Mouse (Mus musculus) mouse embryonic stem cell (cell line): ENCODE data around the gene Tmem37.

ENCODE experiments used
- in situ Hi-C, 2 experiments: fragments of 300-500 bp; cut with MboI; formaldehyde crosslinking; loops; 1 replicate in 1 of 2; 3 replicates in 1 of 2; pipeline ENCODE4 v1.14.3; 2019 to 2020; ENCODE audit warnings: low sequenced_read_pairs in 2 of 2, low pct_unique_long_range_greater_than_20kb in 1 of 2, mixed read lengths in 1 of 2; ENCODE audit not compliant: unreplicated experiment in 1 of 2

Tmem37 gene

DNA sequence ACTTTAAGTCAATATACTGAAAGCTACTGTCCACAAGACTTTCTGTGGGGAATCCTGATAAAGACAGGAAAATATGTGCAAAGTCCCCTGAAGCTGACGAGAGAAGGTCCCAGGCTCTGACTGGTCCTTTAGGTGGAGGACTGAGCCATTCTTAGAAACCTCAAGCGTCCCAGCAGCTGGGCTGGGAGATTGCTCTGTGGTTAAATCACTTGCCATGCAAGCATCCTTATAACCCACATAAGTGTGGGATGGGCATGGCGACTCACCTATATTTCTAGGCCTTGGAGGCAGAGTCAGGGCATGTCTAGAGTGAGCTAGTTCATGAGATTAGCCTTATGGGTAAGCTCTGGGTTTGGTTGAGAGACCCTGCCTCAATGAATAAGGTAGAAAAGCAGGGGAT, 7.2 kb downstream of the Tmem37 start:
- in situ Hi-C loops = no loop called here

DNA sequence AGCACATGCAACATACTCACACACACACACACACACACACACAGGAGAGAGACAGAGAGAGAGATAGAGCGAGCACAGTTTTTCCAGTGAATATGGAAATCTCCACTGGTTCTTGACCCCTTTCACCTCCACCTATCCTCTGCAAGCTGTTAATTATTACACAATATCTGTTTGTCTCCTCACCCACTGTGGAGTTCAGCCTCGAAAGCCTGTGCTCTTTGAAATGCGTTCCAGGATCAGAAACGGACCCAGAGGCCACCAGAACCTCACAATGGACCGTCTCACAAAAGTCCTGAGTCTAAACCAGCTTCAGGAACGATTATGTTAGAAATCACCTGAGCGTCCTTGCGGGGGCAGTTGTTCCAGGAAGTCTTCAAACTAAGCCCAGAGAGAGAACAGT, 7.7 kb downstream of the Tmem37 start:
- in situ Hi-C loops = no loop called here

DNA sequence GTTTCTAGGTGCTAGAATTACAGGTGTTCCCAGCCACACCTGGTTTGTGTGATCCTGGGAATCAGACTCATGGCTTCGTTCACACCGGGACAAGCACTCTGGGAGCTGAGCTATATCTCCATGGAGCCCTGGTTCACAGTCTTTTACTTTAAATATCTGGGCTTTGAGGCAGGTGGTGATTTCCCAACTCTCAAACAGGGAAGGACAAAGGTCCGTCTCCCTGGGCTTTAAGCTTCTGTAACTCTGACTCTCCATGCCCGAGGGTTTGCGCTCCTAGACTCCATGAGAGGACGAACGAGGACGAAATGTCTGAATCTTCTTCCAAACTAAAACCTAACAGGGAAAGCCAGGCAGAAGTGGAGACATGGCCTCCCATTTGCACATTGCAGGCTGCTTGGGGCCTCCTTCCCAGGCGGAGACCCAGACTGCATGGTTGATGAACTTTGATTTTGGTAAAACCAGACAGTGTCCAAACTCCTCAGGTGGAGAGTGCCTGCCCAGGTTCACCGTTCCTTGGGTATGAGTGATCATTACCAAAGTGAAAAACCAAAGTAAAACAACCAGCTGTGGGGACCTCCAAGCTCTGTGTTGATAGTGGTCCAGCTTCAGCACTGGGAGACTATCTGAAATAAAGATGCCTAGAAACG, 9.7 kb downstream of the Tmem37 start:
- in situ Hi-C loops = no loop called here

DNA sequence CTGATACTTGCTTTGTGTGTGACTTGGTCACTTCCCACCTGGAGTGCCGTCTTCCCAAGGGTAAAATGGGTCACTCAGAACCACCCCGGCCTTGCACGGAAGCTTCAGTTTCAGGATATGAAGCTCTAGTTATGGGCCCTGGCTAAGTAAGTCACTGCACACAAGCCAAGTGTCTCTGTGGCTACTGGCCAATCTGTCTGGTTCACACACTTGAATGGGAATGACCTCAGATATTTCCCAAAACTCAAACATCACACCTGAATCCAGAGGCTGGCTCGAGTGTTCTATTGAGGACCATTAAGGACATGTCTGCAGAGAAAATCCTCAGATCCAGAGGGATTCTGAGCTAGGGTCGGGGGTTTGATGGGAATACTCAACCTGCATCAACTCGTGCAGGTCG, 11.6 kb downstream of the Tmem37 start:
- in situ Hi-C loops = no loop called here

DNA sequence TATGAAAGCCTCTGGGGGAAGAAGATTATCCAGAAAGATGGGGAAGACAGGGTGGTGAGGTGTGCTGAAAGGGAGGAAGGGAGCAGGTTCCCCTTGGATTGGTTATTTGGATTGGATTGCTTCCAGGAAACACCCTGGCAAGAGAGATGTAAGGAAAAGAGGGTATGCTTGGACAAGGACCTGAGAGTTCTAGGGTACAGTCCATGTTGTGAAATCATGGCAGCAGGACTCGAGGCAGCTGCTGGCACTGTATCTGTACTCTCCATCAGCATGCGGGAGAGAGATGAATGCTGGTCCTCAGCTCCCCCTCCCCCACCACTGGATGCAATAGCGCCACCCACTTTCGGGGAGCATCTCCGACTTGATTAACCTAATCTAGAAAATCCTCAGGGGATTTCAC, 13.2 kb downstream of the Tmem37 start:
- in situ Hi-C loops = no loop called here

DNA sequence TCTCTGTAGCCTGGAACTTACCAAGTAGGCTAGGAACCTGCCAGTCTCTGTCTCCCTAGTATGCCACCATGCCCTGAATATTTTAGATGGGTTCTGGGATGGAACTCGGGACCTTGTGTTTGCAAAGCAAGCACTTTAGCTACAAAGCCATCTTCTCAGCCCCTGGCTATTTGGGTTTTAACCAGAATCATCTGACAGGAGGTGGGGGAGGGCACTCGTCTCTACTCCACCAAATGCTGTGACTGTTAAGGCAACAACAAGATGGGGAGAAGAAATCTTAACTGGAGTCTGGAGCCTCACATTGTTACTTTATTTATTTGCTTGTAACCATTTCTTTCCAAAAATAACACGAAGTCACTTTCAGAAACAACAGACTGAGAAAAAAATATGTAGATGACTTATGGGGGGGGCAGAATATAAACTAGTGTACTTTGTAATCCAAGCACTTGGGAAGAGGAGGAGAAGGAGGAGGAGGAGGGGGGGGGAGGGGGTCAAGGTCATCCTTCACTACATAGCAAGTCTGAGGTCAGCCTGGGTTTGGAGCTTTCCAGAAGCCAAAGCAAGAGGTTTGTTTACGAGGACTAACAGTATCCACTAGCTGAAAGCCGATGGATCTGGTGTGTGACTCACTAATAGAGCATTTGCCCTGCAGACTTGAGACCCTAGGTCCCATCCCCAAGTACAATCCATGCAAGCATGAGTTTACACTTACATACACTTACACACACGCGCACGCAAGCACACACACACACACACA, 16.0 kb downstream of the Tmem37 start:
- in situ Hi-C loops = no loop called here

DNA sequence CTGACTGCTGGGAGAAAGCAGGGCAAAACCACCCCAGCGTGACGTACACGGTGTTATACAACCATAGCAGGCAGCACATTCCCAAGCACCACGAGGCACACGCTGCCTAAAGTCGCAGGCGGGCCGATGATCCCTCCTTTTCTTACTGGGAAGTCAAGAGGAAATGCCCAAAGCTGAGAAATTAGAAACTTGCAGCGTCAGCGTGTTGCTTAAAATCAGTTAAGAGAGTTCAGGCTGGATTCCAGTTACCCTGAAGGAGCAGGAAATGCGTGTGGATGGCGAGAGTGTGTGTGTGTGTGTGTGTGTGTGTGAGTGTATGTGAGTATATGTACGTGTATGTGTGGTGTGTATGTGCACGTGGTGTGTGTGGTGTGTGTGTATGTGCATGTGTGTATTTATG, 16.8 kb downstream of the Tmem37 start:
- in situ Hi-C loops = no loop called here

DNA sequence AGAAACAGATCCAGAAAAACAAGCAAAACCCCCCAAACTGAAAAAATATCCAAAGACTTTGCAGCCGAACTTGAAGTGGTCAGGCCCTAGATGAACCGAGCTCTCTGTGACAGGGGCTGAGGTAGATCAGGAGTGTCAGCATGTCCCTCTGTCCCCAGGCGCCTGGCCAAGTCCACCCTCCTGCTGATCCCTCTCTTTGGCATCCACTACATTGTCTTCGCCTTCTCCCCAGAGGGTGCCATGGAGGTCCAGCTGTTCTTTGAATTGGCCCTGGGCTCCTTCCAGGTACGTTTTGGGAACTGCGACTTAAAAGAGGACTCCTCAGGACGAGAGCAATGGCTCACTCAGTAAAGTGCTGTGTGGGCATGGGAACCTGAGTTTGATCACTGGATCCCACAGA, 17.6 kb downstream of the Tmem37 start:
- in situ Hi-C loops = no loop called here

DNA sequence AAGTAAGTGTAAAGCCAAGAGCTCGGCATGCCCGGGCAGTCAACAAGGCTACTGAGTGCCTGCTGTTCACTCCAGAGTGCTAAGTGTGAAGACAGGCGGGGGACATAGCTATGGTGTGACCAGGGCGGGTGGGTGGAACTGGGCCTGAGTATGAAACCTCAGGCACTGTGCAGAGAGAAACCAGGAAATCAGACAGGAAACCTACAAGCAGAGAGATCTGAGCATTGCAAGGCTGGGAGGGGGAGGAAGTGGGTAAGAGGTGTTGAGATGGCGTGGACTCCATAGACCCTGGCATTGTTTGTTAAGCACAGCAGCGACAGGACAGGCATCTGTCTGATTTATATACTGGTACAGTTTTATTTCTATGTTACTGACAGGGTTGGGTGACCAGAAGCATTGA, 18.4 kb downstream of the Tmem37 start:
- in situ Hi-C loops = no loop called here

DNA sequence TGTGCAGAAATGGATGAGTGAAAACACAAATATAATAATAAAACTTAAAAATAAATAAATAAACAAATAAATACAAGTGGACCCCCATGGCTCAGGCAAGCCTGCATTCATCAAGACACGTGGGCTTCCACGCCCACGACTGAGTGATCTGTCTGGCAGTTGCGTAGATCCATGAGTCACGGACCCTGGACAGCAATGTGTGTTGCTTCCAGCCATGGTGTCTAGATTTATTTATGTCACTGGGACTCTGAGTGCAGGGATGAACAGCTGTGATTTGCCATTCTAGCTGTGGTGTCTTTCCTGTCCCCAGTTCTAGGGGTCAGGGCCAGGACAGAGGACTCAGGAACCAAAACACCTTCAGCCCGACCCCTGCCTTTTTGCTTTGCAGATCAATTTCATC, 18.9 kb downstream of the Tmem37 start:
- in situ Hi-C loops = no loop called here

DNA sequence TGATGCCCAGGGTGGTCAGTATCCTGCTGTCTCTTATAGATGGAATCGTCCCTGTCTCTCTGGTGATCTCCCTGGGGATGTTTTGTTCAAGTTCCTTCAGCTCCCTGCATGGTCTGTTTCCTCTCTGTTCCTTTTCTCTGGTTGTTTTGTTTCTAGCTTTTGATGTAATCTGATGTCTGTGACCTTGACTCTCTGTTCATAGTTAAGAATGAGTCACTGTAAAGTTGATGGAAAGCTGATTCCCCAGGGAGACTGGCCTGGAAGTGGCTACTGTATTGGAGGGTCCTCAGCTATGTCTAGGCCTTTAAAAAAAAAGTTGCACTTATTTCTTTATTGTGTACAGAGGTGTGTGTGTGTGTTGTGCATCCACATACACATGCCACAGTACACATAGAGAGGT, 22.8 kb downstream of the Tmem37 start:
- in situ Hi-C loops = no loop called here

DNA sequence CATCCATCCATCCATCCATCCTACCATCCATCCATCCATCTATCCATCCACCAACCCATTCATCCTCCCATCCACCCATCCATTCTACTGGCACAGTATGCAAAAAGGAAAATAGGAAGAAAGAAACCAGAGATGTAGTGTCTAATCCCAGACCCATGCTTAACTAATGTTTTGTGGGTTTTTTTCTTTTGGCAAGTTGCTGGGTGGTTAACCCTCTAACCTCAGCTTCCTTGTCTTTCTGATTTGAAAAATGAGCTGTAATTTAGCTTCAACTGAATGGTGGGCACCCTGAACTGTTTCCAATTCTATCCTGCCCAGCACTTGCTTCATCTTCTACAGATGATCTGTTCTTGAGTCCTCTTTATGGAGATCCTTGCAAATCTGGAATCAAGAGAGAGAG, 26.5 kb downstream of the Tmem37 start:
- in situ Hi-C loops = no loop called here

DNA sequence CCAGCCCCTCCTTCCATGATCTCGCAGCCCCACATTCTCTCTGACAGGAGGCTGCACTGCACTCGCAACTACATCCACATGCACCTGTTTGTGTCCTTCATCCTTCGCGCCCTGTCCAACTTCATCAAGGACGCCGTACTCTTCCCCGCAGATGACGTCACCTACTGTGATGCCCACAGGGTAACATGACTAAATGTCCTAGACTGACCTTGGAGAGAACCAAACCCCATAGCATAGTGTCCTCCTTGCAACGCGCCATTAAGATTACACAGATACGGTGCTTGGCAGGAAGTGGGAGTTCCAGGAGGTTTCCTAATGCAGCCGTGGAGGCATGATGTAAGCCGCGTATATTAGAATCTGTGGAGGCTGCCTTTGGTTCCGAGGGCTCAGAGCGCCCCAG, 29.3 kb downstream of the Tmem37 start:
- in situ Hi-C loops = no loop called here

DNA sequence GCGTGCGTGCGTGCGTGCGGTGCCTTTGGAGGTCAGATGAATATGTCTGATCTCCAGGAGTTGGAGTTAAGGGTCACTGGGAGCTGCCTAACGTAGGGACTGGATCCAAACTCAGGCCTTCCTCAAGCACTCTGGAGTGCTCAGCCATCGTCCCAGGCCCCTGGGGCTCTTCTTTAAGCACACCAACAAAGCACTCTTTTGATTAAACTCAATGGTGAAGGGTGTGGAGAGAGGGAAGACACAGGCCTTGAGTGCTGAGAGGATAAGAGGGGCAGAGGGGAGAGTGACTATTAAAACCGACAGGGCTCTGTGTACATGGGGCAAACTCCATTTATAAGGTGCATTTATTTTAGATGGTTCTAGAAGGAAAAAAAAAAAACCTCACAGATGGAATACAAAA, 31.5 kb downstream of the Tmem37 start:
- in situ Hi-C loops = no loop called here

DNA sequence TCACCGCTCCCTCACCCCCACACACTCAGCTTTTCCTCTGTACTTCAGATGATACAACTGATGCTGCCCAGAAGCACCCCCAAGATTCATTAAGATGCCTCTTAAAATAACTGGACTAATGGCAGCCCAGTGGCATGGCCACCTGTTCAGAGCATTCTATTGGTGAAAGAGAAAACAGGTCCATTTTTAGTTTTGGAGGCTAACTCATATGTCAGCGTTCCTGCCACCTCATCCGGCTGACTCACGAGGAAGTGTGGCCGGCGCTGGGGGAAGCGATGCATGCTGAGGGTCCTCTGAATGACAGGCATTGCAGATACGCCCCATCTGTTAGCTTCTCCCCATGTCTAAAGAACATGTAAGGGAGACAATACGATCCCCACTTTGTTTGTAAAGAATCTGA, 35.3 kb downstream of the Tmem37 start:
- in situ Hi-C loops = loop anchor here in 1 of 2 experiments (10.0 kb wide), 1 partner anchor 106 kb away; no protein-coding TSS in a partner anchor

DNA sequence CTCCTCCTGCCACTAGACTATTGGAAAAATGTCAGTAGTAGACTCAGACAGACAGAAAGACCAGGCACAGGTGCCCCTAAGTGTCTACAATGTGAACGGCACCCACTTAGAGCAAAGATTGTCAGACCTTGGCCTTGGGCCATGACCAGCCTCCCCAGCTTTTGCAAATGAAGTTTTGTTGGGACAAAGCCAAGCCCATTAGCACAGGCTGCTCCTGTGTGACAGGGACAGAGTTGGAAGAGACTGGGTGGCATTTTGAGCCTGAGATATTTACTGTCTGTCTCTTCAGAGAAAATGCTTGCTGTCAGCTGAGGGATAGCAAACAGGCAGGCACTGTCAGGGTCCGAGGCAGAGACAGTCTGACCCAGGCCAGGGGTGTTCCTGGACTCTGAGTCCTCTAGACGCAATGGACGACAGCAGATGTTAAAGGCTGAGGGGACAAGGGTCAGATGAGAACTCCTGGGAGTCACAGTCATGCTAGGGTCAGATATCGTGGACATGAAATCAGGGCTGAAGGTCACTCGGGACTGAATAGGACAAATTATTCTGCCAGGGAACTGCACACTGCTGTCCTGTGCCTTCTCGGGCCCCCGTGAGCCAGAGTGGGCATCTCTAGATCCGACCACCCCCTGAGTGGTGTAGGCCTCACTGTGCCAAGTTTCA, 36.7 kb downstream of the Tmem37 start:
- in situ Hi-C loops = loop anchor here in 1 of 2 experiments (10.0 kb wide), 1 partner anchor 108 kb away; no protein-coding TSS in a partner anchor

DNA sequence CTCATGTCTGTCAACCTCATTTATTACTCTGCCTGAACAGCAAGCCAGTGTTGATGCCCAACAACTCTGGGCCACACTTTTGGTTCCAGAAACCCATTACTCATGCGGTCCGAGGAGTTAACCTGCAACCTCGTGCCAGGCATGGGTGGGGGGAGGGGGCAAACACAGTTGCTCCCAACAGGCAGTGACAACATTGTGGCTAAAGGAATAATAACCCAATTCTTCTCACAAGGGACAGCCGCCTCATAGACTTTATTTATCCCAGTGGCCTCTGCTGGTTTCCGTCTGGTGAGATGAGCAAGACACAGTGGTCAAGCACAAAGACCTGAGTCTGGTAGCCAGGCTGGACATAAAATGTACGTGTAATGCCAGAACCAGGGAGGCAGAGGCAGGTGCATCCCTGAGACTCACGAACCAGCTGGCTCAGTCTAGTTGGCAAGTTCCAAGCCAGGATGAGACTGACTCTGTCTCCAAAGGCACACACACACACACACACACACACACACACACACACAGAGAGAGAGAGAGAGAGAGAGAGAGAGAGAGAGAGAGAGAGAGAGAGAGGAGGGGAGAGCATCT, 38.3 kb downstream of the Tmem37 start:
- in situ Hi-C loops = loop anchor here in 1 of 2 experiments (10.0 kb wide), 1 partner anchor 109 kb away; no protein-coding TSS in a partner anchor

DNA sequence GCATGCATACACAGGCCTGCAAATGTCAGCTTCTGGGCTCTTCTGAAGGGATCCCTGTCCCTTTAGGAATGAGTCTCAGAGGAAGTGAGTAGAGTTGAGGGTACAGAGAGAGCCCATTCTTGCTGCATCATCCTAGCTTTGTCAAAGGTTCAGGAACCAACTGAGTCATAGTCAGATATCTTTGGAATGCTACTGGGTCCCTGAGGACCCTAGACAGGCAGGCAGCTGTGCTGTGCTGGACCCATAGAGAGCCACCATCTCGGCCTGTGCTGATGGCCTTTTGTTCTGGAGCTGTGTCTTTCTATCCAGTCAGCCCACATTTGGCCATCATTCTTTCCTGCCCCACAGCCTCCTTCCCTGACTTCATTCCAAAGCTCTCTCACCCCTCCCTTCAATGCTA, 39.1 kb downstream of the Tmem37 start:
- in situ Hi-C loops = loop anchor here in 1 of 2 experiments (5.0 to 10.0 kb wide), 2 partner anchors 53 to 110 kb away; no protein-coding TSS in a partner anchor

DNA sequence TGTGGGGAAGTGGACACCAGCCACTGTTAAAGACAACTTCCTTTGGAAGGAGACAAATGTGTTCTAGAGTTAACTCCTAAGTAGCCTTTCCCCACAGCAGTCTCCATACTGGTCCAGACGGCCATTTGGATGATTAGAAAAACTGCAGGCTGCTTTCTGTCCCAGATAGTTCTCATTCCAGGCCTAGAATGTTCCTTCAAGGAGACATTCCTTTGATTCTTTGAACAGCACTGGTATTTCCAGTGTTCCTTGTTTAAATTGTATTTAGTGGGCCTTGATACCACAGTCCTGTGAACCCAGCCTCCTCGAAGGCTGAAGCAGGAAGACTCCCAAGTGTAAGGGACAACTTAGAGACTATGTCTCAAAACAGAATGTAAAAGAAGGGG, 40.4 kb downstream of the Tmem37 start:
- in situ Hi-C loops = loop anchor here in 1 of 2 experiments (5.0 to 10.0 kb wide), 2 partner anchors 54 to 111 kb away; no protein-coding TSS in a partner anchor
